Comparison of ENCODE assay signal across 24 mouse cellular contexts in genomic region chr2:80396864-80397263, GRCm38 (mm10). TPM values are rescaled to one million over a fixed set of nuclear protein-coding genes. Genes with fewer than 3 reads are reported as not detected.
"Had no signal": no experiment of that assay in that cellular context is flagged by ENCODE, and none has a peak within 500 bp of the region (broad histone marks: within the 10 kb centered on the region; RNA-seq: fewer than 3 reads in every experiment).

No protein-coding gene starts in this region.

- H3K9me3 ChIP-seq: limb, embryonic 15.5 days; midbrain, embryonic 10.5 days; midbrain, embryonic 13.5 days; neural tube, embryonic 13.5 days had no signal

- H3K27ac ChIP-seq: limb, embryonic 15.5 days; liver, embryonic 14.5 days; midbrain, embryonic 10.5 days; midbrain, embryonic 13.5 days; neural tube, embryonic 13.5 days; stomach, postnatal 0 days had no signal

- H3K4me1 ChIP-seq: megakaryocyte, embryonic 14.5 days had no signal

- H3K4me2 ChIP-seq: limb, embryonic 15.5 days; liver, embryonic 11.5 days; lung, embryonic 14.5 days; midbrain, embryonic 13.5 days; neural tube, embryonic 13.5 days had no signal

- H3K9ac ChIP-seq: limb, embryonic 15.5 days; liver, embryonic 14.5 days; liver, postnatal 0 days; lung, embryonic 14.5 days; midbrain, embryonic 13.5 days; neural tube, embryonic 13.5 days had no signal

- ATAC-seq: liver, postnatal 0 days; lung, postnatal 0 days; midbrain, embryonic 13.5 days; midbrain, embryonic 16.5 days had no signal

- DNase-seq: kidney, adult 18-20 months; kidney, adult 9 months; kidney, postnatal 14 days; kidney, postnatal 4 days; layer of hippocampus, adult 9-11 months; left cerebral cortex, postnatal 4 days; liver, postnatal 0 days; lung, embryonic 14.5 days; lung, postnatal 36 days; thymus, adult 2 months; thymus, postnatal 14 days had no signal

- H3K36me3 ChIP-seq: limb, embryonic 15.5 days; midbrain, embryonic 10.5 days; midbrain, embryonic 13.5 days; neural tube, embryonic 13.5 days had no signal

- H3K4me3 ChIP-seq: limb, embryonic 15.5 days; megakaryocyte, embryonic 14.5 days; midbrain, embryonic 10.5 days; midbrain, embryonic 13.5 days; myocyte; neural tube, embryonic 13.5 days had no signal

- H3K27me3 ChIP-seq: megakaryocyte, embryonic 14.5 days had no signal

RNA-seq across cellular contexts. Expression of gene Frzb, which starts 50.6 kb away (rescaled TPM):
- total RNA-seq: monocyte, adult 5-6 weeks; neutrophil, adult 5-6 weeks had no signal
